Mouse (Mus musculus) CH12.LX (cell line): Measurements from ENCODE around the gene Pafah1b3.

Source experiments
- CHD1 ChIP-seq: IDR thresholded peaks from 2 replicates; pipeline ENCODE4 v1.6.1; 2012; ENCODE audit warnings: low read depth, low read length, improper control_type of control experiment, inconsistent platforms
- CTCF ChIP-seq, 2 experiments: IDR thresholded peaks in 1 of 2; conservative IDR thresholded peaks in 1 of 2; 2 replicates each; pipeline ENCODE4 v1.5.1; 2011 to 2012; ENCODE audit warnings: low read depth in 2 of 2, low read length in 2 of 2, improper control_type of control experiment in 1 of 2, inconsistent platforms in 1 of 2, mild to moderate bottlenecking in 1 of 2, moderate library complexity in 1 of 2
- E2F4 ChIP-seq: IDR thresholded peaks from 2 replicates; pipeline ENCODE4 v1.6.1; 2011; ENCODE audit warnings: low read depth, low read length, improper control_type of control experiment; ENCODE audit not compliant: insufficient replicate concordance
- HCFC1 ChIP-seq: IDR thresholded peaks from 2 replicates; pipeline ENCODE4 v1.6.1; 2012; ENCODE audit warnings: low read depth, mild to moderate bottlenecking, inconsistent platforms, low read length, improper control_type of control experiment
- MAFK ChIP-seq: IDR thresholded peaks from 2 replicates; pipeline ENCODE4 v1.6.1; 2011; ENCODE audit warnings: low read length, improper control_type of control experiment; ENCODE audit not compliant: insufficient replicate concordance
- POLR2A ChIP-seq: IDR thresholded peaks from 2 replicates; pipeline ENCODE4 v1.6.1; 2011; ENCODE audit warnings: low read depth, mild to moderate bottlenecking, improper control_type of control experiment, low read length
- POLR2AphosphoS2 ChIP-seq: IDR thresholded peaks from 2 replicates; pipeline ENCODE4 v1.6.1; 2011; ENCODE audit warnings: low read depth, low read length, improper control_type of control experiment
- ZKSCAN1 ChIP-seq: IDR thresholded peaks from 2 replicates; pipeline ENCODE4 v1.6.1; 2012; ENCODE audit warnings: low read depth, inconsistent platforms, low read length, improper control_type of control experiment, borderline replicate concordance

- TF ChIP-seq CTCF (conservative IDR thresholded peaks at IDR 0.05 in 1 of 2, IDR thresholded peaks at IDR 0.05 in 1 of 2; ENCODE audit: low read depth in 2 of 2, low read length in 2 of 2) (no peak), CHD1 (no peak), ZKSCAN1 (no peak), POLR2A (no peak), MAFK (no peak), E2F4 (no peak), HCFC1 (no peak), POLR2AphosphoS2 (no peak)
Measured at GRCm38 (mm10) chr7:25268588-25268987, 29.2 kb downstream of the Pafah1b3 start.
